8 mouse cellular contexts compared by ENCODE assay signal in the genomic region with DNA sequence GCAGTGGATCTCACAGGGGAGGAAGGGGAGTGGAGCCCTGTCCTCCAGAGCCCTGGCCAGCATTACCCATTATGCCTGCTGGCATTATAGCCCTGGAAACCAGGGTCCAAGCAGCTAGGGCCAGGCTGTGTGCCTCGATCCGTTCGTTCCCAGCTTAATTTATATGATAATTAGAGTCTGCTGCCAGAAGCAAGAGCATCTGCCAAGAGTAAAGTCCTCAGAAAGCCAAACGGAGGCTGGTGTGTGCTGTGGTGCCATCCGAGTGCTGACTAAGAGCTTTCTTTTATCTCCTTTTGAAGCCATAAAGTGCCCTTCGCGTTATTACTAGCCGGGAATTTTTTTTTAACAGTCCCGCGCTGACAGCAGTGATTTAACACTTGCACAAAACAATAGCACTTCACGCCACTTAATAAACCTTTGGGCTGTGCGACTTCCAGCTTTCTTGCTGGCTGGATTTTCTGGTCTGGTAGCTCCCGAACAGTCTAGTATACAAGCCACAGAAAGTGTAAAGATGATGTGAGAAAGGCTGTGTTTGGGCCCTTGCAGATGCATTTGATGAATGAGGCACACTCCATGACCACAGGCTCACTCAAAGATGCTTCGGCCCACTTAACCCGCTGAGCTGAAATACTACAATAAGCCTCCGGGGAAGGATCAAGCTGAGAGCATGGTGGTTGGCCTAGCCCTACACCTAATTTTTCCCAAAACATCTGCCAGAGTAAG. TPM values are rescaled to one million over a fixed set of nuclear protein-coding genes. Genes with fewer than 3 reads are reported as not detected.
DNase-seq lines count a peak whose midpoint lies in the region; ATAC-seq and TF ChIP-seq lines count a peak whose summit lies in the region.

No protein-coding gene starts in this region.

- no peak overlapping the region for H3K27ac ChIP-seq in kidney, postnatal 0 days
- H3K27ac ChIP-seq in limb, embryonic 11.5 days (replicated peaks; ENCODE audit: low read depth, low read length), result no peak overlapping the region

- TF ChIP-seq CTCF in lung, adult 2 months (IDR thresholded peaks at IDR 0.05; ENCODE audit: insufficient read depth, low read length), result no peak
- TF ChIP-seq CTCF in kidney, postnatal 0 days (IDR thresholded peaks at IDR 0.05; ENCODE audit: low read depth), result no peak

- TF ChIP-seq POLR2A in lung, adult 2 months (IDR thresholded peaks at IDR 0.05; ENCODE audit: borderline replicate concordance, extremely low read depth, low read depth, low read length), result no peak

- H3K9me3 ChIP-seq in kidney, postnatal 0 days (replicated peaks; ENCODE audit: low read length), result no peaks in the 10 kb centered on the region
- H3K9me3 ChIP-seq in limb, embryonic 11.5 days (ENCODE audit: control insufficient read depth, low read length), result no peaks in the 10 kb centered on the region

- 20% methylated on average over 16 of the region's 16 CpGs for WGBS in lung, adult 2 months
- 6% methylated on average over 16 of the region's 16 CpGs for WGBS in kidney, postnatal 0 days
- WGBS in limb, embryonic 11.5 days, result 8% methylated on average over 16 of the region's 16 CpGs

- H3K27me3 ChIP-seq in kidney, postnatal 0 days (ENCODE audit: insufficient read depth, low read length), result no peaks in the 10 kb centered on the region
- no peaks in the 10 kb centered on the region for H3K27me3 ChIP-seq in limb, embryonic 11.5 days (ENCODE audit: control insufficient read depth, insufficient read depth, low read length)

- H3K4me3 ChIP-seq in lung, adult 2 months (replicated peaks; ENCODE audit: extremely low read depth, low read depth, low read length), result no peak overlapping the region
- H3K4me3 ChIP-seq in kidney, postnatal 0 days (replicated peaks; ENCODE audit: low read depth, low read length), result no peak overlapping the region
- no peak overlapping the region for H3K4me3 ChIP-seq in limb, embryonic 11.5 days (ENCODE audit: low read depth, low read length)

- peak overlapping the region; percentile 30; the same call in 1 of the 2 replicates for H3K4me2 ChIP-seq in kidney, postnatal 0 days (ENCODE audit: low read length)
- no peak overlapping the region for H3K4me2 ChIP-seq in limb, embryonic 11.5 days (ENCODE audit: low read depth, severe bottlenecking)

- no peaks in the 10 kb centered on the region for H3K36me3 ChIP-seq in kidney, postnatal 0 days (ENCODE audit: insufficient read depth, low read length)
- no peaks in the 10 kb centered on the region for H3K36me3 ChIP-seq in limb, embryonic 11.5 days (ENCODE audit: control insufficient read depth, insufficient read depth, low read length)

- ATAC-seq in frontal cortex, adult (ENCODE audit: low TSS enrichment), result peak; percentile 86
- no peak for ATAC-seq in kidney, postnatal 0 days (replicated peaks; ENCODE audit: low FRiP score, low read depth)
- no peak for ATAC-seq in limb, embryonic 11.5 days (ENCODE audit: insufficient number of reproducible peaks, low FRiP score, low TSS enrichment, low read depth)

- H3K4me1 ChIP-seq in lung, adult 2 months (ENCODE audit: control insufficient read depth, insufficient read depth, low read length), result no peaks in the 10 kb centered on the region
- H3K4me1 ChIP-seq in kidney, postnatal 0 days (replicated peaks; ENCODE audit: insufficient read depth, low read length), result no peaks in the 10 kb centered on the region
- peaks cover 7% of the 10 kb centered on the region; the same call in 1 of the 2 replicates for H3K4me1 ChIP-seq in limb, embryonic 11.5 days (ENCODE audit: control insufficient read depth, insufficient read depth, low read length)

- peak; percentile 9 for DNase-seq in lung, adult 2 months
- DNase-seq in lung, postnatal 10 days, result no peak
- DNase-seq in kidney, postnatal 0 days (ENCODE audit: low spot score), result no peak
- DNase-seq in limb, embryonic 11.5 days (ENCODE audit: low spot score), result peak; percentile 50
- DNase-seq in right cerebral cortex, postnatal 25 days, result peak; percentile 54
- no peak for DNase-seq in spleen, postnatal 14 days (ENCODE audit: low spot score in 2 of 2)
- DNase-seq in adrenal gland, postnatal 10 days, result no peak

- H3K9ac ChIP-seq in kidney, postnatal 0 days (ENCODE audit: low read depth, low read length), result no peak overlapping the region
- no peak overlapping the region for H3K9ac ChIP-seq in limb, embryonic 11.5 days (ENCODE audit: low read length)

RNA-seq across cellular contexts. Expression of gene Fsip1, which starts 52.9 kb away (rescaled TPM):
- polyA plus RNA-seq in lung, adult 2 months (2012; rRNA removed), result 0.50 and 0.60 TPM in 2 replicates
- polyA plus RNA-seq in kidney, postnatal 0 days (2015; fragmentation: Nextera tagmentation; extraction: Ambion mirVana), result 0.96 and 1.1 TPM in 2 replicates
- 1.0 and 1.2 TPM in 2 replicates for polyA plus RNA-seq in limb, embryonic 11.5 days (2014; fragmentation: Nextera tagmentation; extraction: Ambion mirVana)
- under 1 TPM; 0.45 to 0.79 TPM for total RNA-seq in adrenal gland, postnatal 10 days (2021)

Comparison
In these comparisons a context has a peak if more than half of its experiments do, and no peak if none do; other contexts are left out.
1. DNase-seq: peak in lung, adult 2 months (single experiment), limb, embryonic 11.5 days (single experiment) and right cerebral cortex, postnatal 25 days (single experiment); none in lung, postnatal 10 days (single experiment), kidney, postnatal 0 days (single experiment), spleen, postnatal 14 days (0 of 2) and adrenal gland, postnatal 10 days (single experiment).